Mouse (Mus musculus) spleen, adult 2 months (tissue): Measurements from ENCODE around the gene Sfxn1.

Experiments
- CTCF ChIP-seq: fragments of 200-500 bp; IDR thresholded peaks from 2 replicates; pipeline ENCODE4 v1.5.1; 2011; ENCODE audit warnings: mild to moderate bottlenecking, inconsistent platforms; ENCODE audit not compliant: insufficient read depth, insufficient read length, insufficient replicate concordance; ENCODE audit errors: extremely low read depth
- POLR2A ChIP-seq: fragments of 200-500 bp; IDR thresholded peaks from 2 replicates; pipeline ENCODE4 v1.6.1; 2011; ENCODE audit warnings: low read depth, low read length, inconsistent platforms

DNA sequence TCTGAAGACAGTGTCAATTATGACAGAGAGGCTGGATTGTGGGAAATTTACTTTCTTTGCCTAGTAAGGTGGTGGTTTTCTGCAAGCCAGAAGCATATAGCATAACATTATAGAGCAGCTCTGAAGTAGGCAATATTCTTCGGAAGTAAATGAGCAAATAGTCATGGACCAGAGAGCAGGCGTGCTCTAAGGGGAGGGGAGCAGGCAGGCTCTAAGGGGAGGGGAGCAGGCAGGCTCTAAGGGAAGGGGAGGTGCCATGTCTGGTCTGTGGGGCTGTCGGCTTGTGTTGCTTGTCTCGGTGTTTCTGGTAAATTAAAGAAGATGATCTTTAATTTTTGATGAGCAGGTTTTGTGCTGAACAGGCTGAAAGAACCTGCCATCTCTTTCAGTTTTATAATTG, 12.5 kb downstream of the Sfxn1 start:
- no peak for TF ChIP-seq POLR2A
- TF ChIP-seq CTCF: no peak
